ENCODE assay signal across 17 mouse cellular contexts in genomic region chr12:99059491-99059890, GRCm38 (mm10).
"Had no signal": no experiment of that assay in that cellular context is flagged by ENCODE, and none has a peak within 500 bp of the region (broad histone marks: within the 10 kb centered on the region; RNA-seq: fewer than 3 reads in every experiment).

No protein-coding gene starts in this region.

- DNase-seq: lung, adult 18-20 months; lung, embryonic 14.5 days; lung, postnatal 10 days; lung, postnatal 4 days; midbrain, embryonic 14.5 days; retina, postnatal 1 day; right cerebral cortex, adult 18-20 months; right cerebral cortex, postnatal 25 days; right cerebral cortex, postnatal 4 days; spleen, adult 18-20 months; thymus, adult 18-20 months; thymus, postnatal 14 days; thymus, postnatal 36 days had no signal

- ATAC-seq: midbrain, embryonic 16.5 days had no signal

- H3K27me3 ChIP-seq: midbrain, embryonic 12.5 days; neural tube, embryonic 13.5 days; neural tube, embryonic 15.5 days had no signal
